In the genomic region with DNA sequence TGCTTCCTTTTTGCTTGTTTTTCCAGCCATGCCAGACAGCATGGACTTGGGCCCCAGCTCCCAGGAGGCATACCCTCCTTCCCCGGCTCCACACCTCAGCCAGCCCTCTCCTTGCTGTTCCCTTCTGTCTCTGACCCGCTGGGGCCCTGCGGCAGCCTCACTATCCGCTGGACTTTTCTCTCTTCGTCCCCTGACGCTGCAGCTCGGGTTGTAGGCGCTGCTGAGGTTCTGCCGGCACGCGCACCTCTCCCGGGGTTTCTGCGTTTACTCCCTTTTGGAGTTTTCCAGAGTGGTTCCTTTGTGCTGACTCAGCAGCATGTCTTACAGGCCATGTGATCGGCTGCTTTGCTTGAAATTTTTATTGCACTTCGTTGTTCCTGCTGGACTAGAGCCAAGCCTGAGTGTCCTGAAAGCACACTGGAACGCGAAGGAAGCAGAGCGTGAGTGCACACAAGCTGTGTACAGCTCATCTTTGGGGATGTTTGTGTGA, we compare ENCODE assay signal across 8 mouse cellular contexts. TPM values are rescaled to one million over a fixed set of nuclear protein-coding genes. Genes with fewer than 3 reads are reported as not detected.
A peak's percentile ranks its signal among the peaks of the same experiment; 100 is the strongest.
DNase-seq lines count a peak whose midpoint lies in the region; ATAC-seq and TF ChIP-seq lines count a peak whose summit lies in the region.

No protein-coding gene starts in this region.

- TF ChIP-seq CTCF in lung, postnatal 0 days (IDR thresholded peaks at IDR 0.05): no peak
- TF ChIP-seq CTCF in thymus, adult 2 months (IDR thresholded peaks at IDR 0.05; ENCODE audit: borderline replicate concordance, control insufficient read depth, extremely low read depth, insufficient read depth, low read length, poor library complexity): no peak

- no peak for TF ChIP-seq EP300 in lung, postnatal 0 days (IDR thresholded peaks at IDR 0.05)

- peaks cover 16% of the 10 kb centered on the region for H3K4me1 ChIP-seq in hindbrain, embryonic 13.5 days (replicated peaks)
- H3K4me1 ChIP-seq in lung, postnatal 0 days (ENCODE audit: insufficient read depth, low read depth, low read length): no peaks in the 10 kb centered on the region
- H3K4me1 ChIP-seq in thymus, adult 2 months (replicated peaks; ENCODE audit: control insufficient read depth, insufficient read depth, low read length): peaks cover 3% of the 10 kb centered on the region; the same call in 1 of the 2 replicates

- WGBS in hindbrain, embryonic 13.5 days: 14% methylated on average over 18 of the region's 18 CpGs
- 16% methylated on average over 18 of the region's 18 CpGs for WGBS in lung, postnatal 0 days
- 68% methylated on average over 18 of the region's 18 CpGs for WGBS in thymus, adult 2 months

- peak overlapping the region; percentile 60 for H3K27ac ChIP-seq in hindbrain, embryonic 13.5 days
- H3K27ac ChIP-seq in lung, postnatal 0 days (ENCODE audit: low read length): peak overlapping the region; percentile 64
- H3K27ac ChIP-seq in thymus, adult 2 months (ENCODE audit: control insufficient read depth, insufficient read depth, low read length): no peak overlapping the region

- H3K4me3 ChIP-seq in hindbrain, embryonic 13.5 days: peak overlapping the region; percentile 24
- H3K4me3 ChIP-seq in lung, postnatal 0 days (ENCODE audit: low read depth, low read length): peak overlapping the region; percentile 26; the same call in 1 of the 2 replicates
- no peak overlapping the region for H3K4me3 ChIP-seq in thymus, adult 2 months (ENCODE audit: control insufficient read depth, insufficient read depth, low read length)

- H3K27me3 ChIP-seq in hindbrain, embryonic 13.5 days: 0 out of 2 replicates have a peak, but pooled peaks cover 3% of the 10 kb centered on the region
- H3K27me3 ChIP-seq in lung, postnatal 0 days (replicated peaks; ENCODE audit: insufficient read depth, low read length): no peaks in the 10 kb centered on the region
- H3K27me3 ChIP-seq in thymus, adult 2 months (ENCODE audit: control insufficient read depth, insufficient read depth, low read length): no peaks in the 10 kb centered on the region

- peak; percentile 49; the same call in 1 of the 2 replicates for ATAC-seq in hindbrain, embryonic 13.5 days (ENCODE audit: low FRiP score)
- peak; percentile 73 for ATAC-seq in lung, postnatal 0 days

- peak; percentile 82 for DNase-seq in Muller cell, postnatal 12 days (ENCODE audit: inconsistent ontology term)
- peak; percentile 68 to 73 for DNase-seq in cerebellum, postnatal 10 days
- DNase-seq in frontal cortex, postnatal 36 days (ENCODE audit: low spot score in 2 of 2): peak; percentile 44 to 47
- peak; percentile 55 to 64 for DNase-seq in layer of hippocampus, postnatal 14 days (ENCODE audit: low spot score in 2 of 2)
- peak; percentile 93 for DNase-seq in lung, postnatal 0 days (ENCODE audit: low spot score)
- peak; percentile 76 for DNase-seq in right cerebral cortex, adult 18-20 months
- no peak for DNase-seq in thymus, adult 2 months

- peaks cover 2% of the 10 kb centered on the region; the same call in 1 of the 2 replicates for H3K36me3 ChIP-seq in hindbrain, embryonic 13.5 days
- H3K36me3 ChIP-seq in lung, postnatal 0 days (ENCODE audit: insufficient read depth, low read length): no peaks in the 10 kb centered on the region
- no peaks in the 10 kb centered on the region for H3K36me3 ChIP-seq in thymus, adult 2 months (ENCODE audit: control insufficient read depth, insufficient read depth, low read length)

- H3K9ac ChIP-seq in hindbrain, embryonic 13.5 days: peak overlapping the region; percentile 63
- H3K9ac ChIP-seq in lung, postnatal 0 days (replicated peaks; ENCODE audit: low read depth): peak overlapping the region; percentile 29; the same call in 1 of the 2 replicates

- no peak for TF ChIP-seq POLR2A in thymus, adult 2 months (IDR thresholded peaks at IDR 0.05; ENCODE audit: control insufficient read depth, extremely low read depth, insufficient read depth, low read length, poor library complexity)

- peak overlapping the region; percentile 56 for H3K4me2 ChIP-seq in hindbrain, embryonic 13.5 days
- H3K4me2 ChIP-seq in lung, postnatal 0 days (replicated peaks; ENCODE audit: low read depth, low read length): peak overlapping the region; percentile 57

- no peaks in the 10 kb centered on the region for H3K9me3 ChIP-seq in hindbrain, embryonic 13.5 days
- no peaks in the 10 kb centered on the region for H3K9me3 ChIP-seq in lung, postnatal 0 days (ENCODE audit: low read length)

RNA-seq across cellular contexts. Expression of a gene that starts 8.3 kb away (rescaled TPM):
- polyA plus RNA-seq in hindbrain, embryonic 13.5 days (2015; fragmentation: Nextera tagmentation; extraction: Ambion mirVana): 7.5 and 8.4 TPM in 2 replicates
- total RNA-seq in layer of hippocampus, postnatal 14 days (2021): 10 to 100 TPM; 13.4 to 13.7 TPM
- 26.3 and 26.9 TPM in 2 replicates for polyA plus RNA-seq in lung, postnatal 0 days (2015; fragmentation: Nextera tagmentation; extraction: Ambion mirVana)
- polyA plus RNA-seq in thymus, adult 2 months (2012; rRNA removed): 11.2 and 12.5 TPM in 2 replicates
